In genomic region chr2:180288966-180289365, GRCm38 (mm10) we compare ENCODE assay signal across 15 mouse cellular contexts. TPM values are rescaled to one million over a fixed set of nuclear protein-coding genes. Genes with fewer than 3 reads are reported as not detected.
DNase-seq lines count a peak whose midpoint lies in the region; ATAC-seq lines count a peak whose summit lies in the region.
"Had no signal": no experiment of that assay in that cellular context is flagged by ENCODE, and none has a peak within 500 bp of the region (broad histone marks: within the 10 kb centered on the region; RNA-seq: fewer than 3 reads in every experiment).

No protein-coding gene starts in this region.

- no peaks in the 10 kb centered on the region for H3K27me3 ChIP-seq in kidney, embryonic 16.5 days (ENCODE audit: insufficient read depth, low read length)
- H3K27me3 ChIP-seq in embryonic facial prominence, embryonic 13.5 days, result no peaks in the 10 kb centered on the region
- no peaks in the 10 kb centered on the region for H3K27me3 ChIP-seq in liver, embryonic 11.5 days (replicated peaks; ENCODE audit: control insufficient read depth, insufficient read depth, low read length)

- DNase-seq in kidney, adult 18-20 months, result no peak
- peak; percentile 30 for DNase-seq in R1 (ENCODE audit: low read depth, low spot score)
- peak; percentile 21 for DNase-seq in mesoderm, embryonic 11.5 days (ENCODE audit: low read depth, low spot score)
- no peak for DNase-seq in right cerebral cortex, postnatal 10 days (ENCODE audit: low spot score in 2 of 2)
- DNase-seq in liver, embryonic 11.5 days (ENCODE audit: low spot score), result no peak
- DNase-seq: adrenal gland, adult 8-10 months; gastrocnemius, postnatal 25 days; thymus, postnatal 14 days had no signal

- H3K27ac ChIP-seq in kidney, embryonic 16.5 days (ENCODE audit: low read length), result peak overlapping the region; percentile 87
- H3K27ac ChIP-seq in embryonic facial prominence, embryonic 13.5 days, result peak overlapping the region; percentile 74
- H3K27ac ChIP-seq in liver, embryonic 11.5 days (ENCODE audit: low read depth, low read length), result no peak overlapping the region
- H3K27ac ChIP-seq: forebrain, embryonic 12.5 days; layer of hippocampus, adult 2 months had no signal

- no peaks in the 10 kb centered on the region for H3K9me3 ChIP-seq in kidney, embryonic 16.5 days (ENCODE audit: low read length)
- H3K9me3 ChIP-seq in embryonic facial prominence, embryonic 13.5 days, result no peaks in the 10 kb centered on the region
- H3K9me3 ChIP-seq in liver, embryonic 11.5 days (ENCODE audit: control insufficient read depth, low read length), result no peaks in the 10 kb centered on the region
- H3K9me3 ChIP-seq: forebrain, embryonic 12.5 days had no signal

- peak; percentile 60; the same call in 1 of the 2 replicates for ATAC-seq in kidney, embryonic 16.5 days (ENCODE audit: low FRiP score, low TSS enrichment)
- no peak for ATAC-seq in embryonic facial prominence, embryonic 13.5 days (ENCODE audit: insufficient number of reproducible peaks, insufficient read depth, low FRiP score, low TSS enrichment, low read depth)
- no peak for ATAC-seq in liver, embryonic 11.5 days (replicated peaks; ENCODE audit: low FRiP score)
- ATAC-seq: hindbrain, embryonic 16.5 days had no signal

- H3K36me3 ChIP-seq in kidney, embryonic 16.5 days (ENCODE audit: insufficient read depth, low read length), result no peaks in the 10 kb centered on the region
- H3K36me3 ChIP-seq in embryonic facial prominence, embryonic 13.5 days, result no peaks in the 10 kb centered on the region
- no peaks in the 10 kb centered on the region for H3K36me3 ChIP-seq in liver, embryonic 11.5 days (ENCODE audit: control insufficient read depth, insufficient read depth, low read length)
- H3K36me3 ChIP-seq: forebrain, embryonic 12.5 days had no signal

- H3K4me2 ChIP-seq in kidney, embryonic 16.5 days (replicated peaks; ENCODE audit: low read depth, low read length), result peak overlapping the region; percentile 14; the same call in 1 of the 2 replicates
- H3K4me2 ChIP-seq in embryonic facial prominence, embryonic 13.5 days, result peak overlapping the region; percentile 46
- H3K4me2 ChIP-seq in liver, embryonic 11.5 days, result no peak overlapping the region
- H3K4me2 ChIP-seq: forebrain, embryonic 12.5 days had no signal

- 34% methylated on average over 11 of the region's 11 CpGs for WGBS in kidney, embryonic 16.5 days
- 34% methylated on average over 11 of the region's 11 CpGs for WGBS in embryonic facial prominence, embryonic 13.5 days
- 49% methylated on average over 11 of the region's 11 CpGs for WGBS in liver, embryonic 11.5 days

- H3K4me3 ChIP-seq in kidney, embryonic 16.5 days (ENCODE audit: low read length), result no peak overlapping the region
- peak overlapping the region; percentile 25; the same call in 1 of the 2 replicates for H3K4me3 ChIP-seq in embryonic facial prominence, embryonic 13.5 days
- no peak overlapping the region for H3K4me3 ChIP-seq in liver, embryonic 11.5 days (ENCODE audit: low read depth, low read length)
- H3K4me3 ChIP-seq: forebrain, embryonic 12.5 days; layer of hippocampus, adult 2 months; myocyte had no signal

- H3K9ac ChIP-seq in kidney, embryonic 16.5 days (replicated peaks; ENCODE audit: low read length), result no peak overlapping the region
- no peak overlapping the region for H3K9ac ChIP-seq in embryonic facial prominence, embryonic 13.5 days
- H3K9ac ChIP-seq in liver, embryonic 11.5 days (ENCODE audit: low read depth, low read length), result no peak overlapping the region
- H3K9ac ChIP-seq: forebrain, embryonic 12.5 days had no signal

- no peaks in the 10 kb centered on the region for H3K4me1 ChIP-seq in kidney, embryonic 16.5 days (ENCODE audit: insufficient read depth, low read length)
- peaks cover 13% of the 10 kb centered on the region; the same call in 1 of the 2 replicates for H3K4me1 ChIP-seq in embryonic facial prominence, embryonic 13.5 days
- H3K4me1 ChIP-seq in liver, embryonic 11.5 days (replicated peaks; ENCODE audit: control insufficient read depth, insufficient read depth, low read length), result peaks cover 5% of the 10 kb centered on the region; the same call in 1 of the 2 replicates
- H3K4me1 ChIP-seq: forebrain, embryonic 12.5 days had no signal

RNA-seq across cellular contexts. Expression of gene Rbbp8nl, which starts 0.7 kb away (rescaled TPM):
- 1.5 and 1.6 TPM in 2 replicates for polyA plus RNA-seq in kidney, embryonic 16.5 days (2015; fragmentation: Nextera tagmentation; extraction: Ambion mirVana)
- 1.6 and 1.7 TPM in 2 replicates for polyA plus RNA-seq in embryonic facial prominence, embryonic 13.5 days (2015; fragmentation: Nextera tagmentation; extraction: Ambion mirVana)
- polyA plus RNA-seq in liver, embryonic 11.5 days (2014; fragmentation: Nextera tagmentation; extraction: Ambion mirVana), result 0.10 and 0.16 TPM in 2 replicates
- polyA plus RNA-seq: hindbrain, embryonic 16.5 days; myocyte; spleen, adult 2 months had no signal

RNA-seq across cellular contexts. Expression of gene Cables2, which starts 15.7 kb away (rescaled TPM):
- 6.7 and 11.2 TPM in 2 replicates for polyA plus RNA-seq in kidney, embryonic 16.5 days (2015; fragmentation: Nextera tagmentation; extraction: Ambion mirVana)
- 11.6 and 14.6 TPM in 2 replicates for polyA plus RNA-seq in embryonic facial prominence, embryonic 13.5 days (2015; fragmentation: Nextera tagmentation; extraction: Ambion mirVana)
- polyA plus RNA-seq in liver, embryonic 11.5 days (2014; fragmentation: Nextera tagmentation; extraction: Ambion mirVana), result 9.4 and 9.6 TPM in 2 replicates

RNA-seq across cellular contexts. Expression of gene Rps21, which starts 31.8 kb away (rescaled TPM):
- 435 and 485 TPM in 2 replicates for polyA plus RNA-seq in kidney, embryonic 16.5 days (2015; fragmentation: Nextera tagmentation; extraction: Ambion mirVana)
- polyA plus RNA-seq in embryonic facial prominence, embryonic 13.5 days (2015; fragmentation: Nextera tagmentation; extraction: Ambion mirVana), result 653 and 689 TPM in 2 replicates
- polyA plus RNA-seq in liver, embryonic 11.5 days (2014; fragmentation: Nextera tagmentation; extraction: Ambion mirVana), result 736 and 852 TPM in 2 replicates

RNA-seq across cellular contexts. Expression of gene Gata5, which starts 45.5 kb away (rescaled TPM):
- 3.9 and 4.6 TPM in 2 replicates for polyA plus RNA-seq in kidney, embryonic 16.5 days (2015; fragmentation: Nextera tagmentation; extraction: Ambion mirVana)
- polyA plus RNA-seq in embryonic facial prominence, embryonic 13.5 days (2015; fragmentation: Nextera tagmentation; extraction: Ambion mirVana), result 0.18 TPM in 1 of 2 replicates, not detected in the other
- 7.6 and 7.7 TPM in 2 replicates for polyA plus RNA-seq in liver, embryonic 11.5 days (2014; fragmentation: Nextera tagmentation; extraction: Ambion mirVana)
- polyA plus RNA-seq: forebrain, embryonic 12.5 days; hindbrain, embryonic 16.5 days; myocyte had no signal

Comparison
In these comparisons a context has a peak if more than half of its experiments do, and no peak if none do; other contexts are left out.
1. DNase-seq: peak in R1 (single experiment) and mesoderm, embryonic 11.5 days (single experiment); none in kidney, adult 18-20 months (single experiment), right cerebral cortex, postnatal 10 days (0 of 2) and liver, embryonic 11.5 days (single experiment).